Mouse (Mus musculus): Measurements from ENCODE around the gene Kcnip3.
A peak's percentile ranks its signal among the peaks of the same experiment; 100 is the strongest.

Kcnip3 gene

DNA sequence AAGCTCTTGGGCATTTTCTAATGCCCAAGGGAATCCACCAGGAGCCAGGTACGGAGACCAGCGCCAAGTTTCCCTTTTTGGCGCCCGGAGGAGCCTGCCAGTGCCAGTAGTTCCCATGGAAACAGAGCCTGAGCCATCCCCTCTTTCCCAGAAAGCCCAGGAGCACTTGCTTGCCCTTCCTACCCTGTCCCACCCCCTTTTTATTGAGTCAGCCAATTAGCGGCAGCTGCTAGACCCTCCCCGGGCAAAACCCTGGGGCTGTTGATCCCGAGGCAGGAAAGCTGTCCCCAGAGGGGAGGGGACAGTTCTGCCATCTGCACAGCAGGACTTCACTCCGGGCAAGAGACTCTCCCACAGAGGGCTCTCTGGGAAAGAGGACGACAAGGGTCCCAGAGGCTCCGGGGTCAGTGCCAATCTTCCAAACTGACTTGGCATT lies at the start of gene Kcnip3:
Gene Kcnip3 (minus strand): TSS at position 89 of the 436 bp plus-strand sequence.
- DNase-seq (ENCODE audit: low read depth, low spot score) = peak; percentile 73

GRCm38 (mm10) chr2:127559070-127559966 lies 37.4 kb upstream of the Kcnip3 start:
- DNase-seq (ENCODE audit: low read depth, low spot score) = peak; percentile 89

DNA sequence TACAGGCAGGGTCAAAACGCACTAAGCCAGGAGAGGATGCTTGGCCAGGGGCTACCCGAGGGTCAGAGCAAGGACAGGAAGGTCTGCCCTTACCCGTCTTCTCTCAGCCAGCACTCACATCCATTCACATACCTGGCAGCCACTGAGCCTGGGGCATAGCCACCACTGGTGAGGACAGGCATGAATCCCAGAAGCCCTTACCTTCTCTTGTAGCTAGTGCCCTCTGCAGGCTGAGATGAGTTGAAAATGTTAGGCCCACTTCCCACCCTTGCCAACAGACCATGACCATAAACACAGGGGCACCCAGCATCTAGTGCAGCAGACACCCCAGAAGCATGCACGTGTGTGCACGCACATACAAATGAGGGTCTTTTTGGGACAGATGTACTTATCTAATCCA lies 29.2 kb upstream of the Kcnip3 start:
- no peak for DNase-seq (ENCODE audit: low read depth, low spot score)

DNA sequence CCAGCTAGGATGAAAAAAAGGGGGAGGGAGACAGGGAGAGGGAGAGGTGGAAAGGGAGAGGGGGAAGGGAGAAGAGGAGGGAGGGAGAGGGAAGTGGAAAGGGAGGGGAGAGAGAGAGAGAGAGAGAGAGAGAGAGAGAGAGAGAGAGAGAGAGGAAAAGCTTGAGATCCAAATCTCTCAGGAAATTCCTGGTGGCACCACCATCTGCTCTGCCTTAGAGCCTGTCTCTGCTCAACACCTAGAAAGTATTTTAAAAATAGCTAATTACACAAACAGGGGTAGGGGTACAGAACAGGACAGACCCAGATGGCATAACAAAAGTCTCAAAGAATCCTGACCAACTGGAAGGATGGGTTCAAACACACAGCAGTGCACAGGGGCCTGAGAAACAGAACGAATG lies 28.6 kb upstream of the Kcnip3 start:
- no peak for DNase-seq (ENCODE audit: low read depth, low spot score)

- DNase-seq (ENCODE audit: low read depth, low spot score) = no peak
Measured at GRCm38 (mm10) chr2:127549711-127550110, 27.8 kb upstream of the Kcnip3 start.

GRCm38 (mm10) chr2:127548342-127549074 lies 26.6 kb upstream of the Kcnip3 start:
- DNase-seq (ENCODE audit: low read depth, low spot score) = no peak

- DNase-seq (ENCODE audit: low read depth, low spot score) = no peak
Measured at GRCm38 (mm10) chr2:127541697-127542096, 19.8 kb upstream of the Kcnip3 start.

- peak; percentile 27 for DNase-seq (ENCODE audit: low read depth, low spot score)
Measured at GRCm38 (mm10) chr2:127541185-127541584, 19.3 kb upstream of the Kcnip3 start, which contains the start of gene Prom2. TSS of gene Prom2 (minus strand) at chr2:127541467.

DNA sequence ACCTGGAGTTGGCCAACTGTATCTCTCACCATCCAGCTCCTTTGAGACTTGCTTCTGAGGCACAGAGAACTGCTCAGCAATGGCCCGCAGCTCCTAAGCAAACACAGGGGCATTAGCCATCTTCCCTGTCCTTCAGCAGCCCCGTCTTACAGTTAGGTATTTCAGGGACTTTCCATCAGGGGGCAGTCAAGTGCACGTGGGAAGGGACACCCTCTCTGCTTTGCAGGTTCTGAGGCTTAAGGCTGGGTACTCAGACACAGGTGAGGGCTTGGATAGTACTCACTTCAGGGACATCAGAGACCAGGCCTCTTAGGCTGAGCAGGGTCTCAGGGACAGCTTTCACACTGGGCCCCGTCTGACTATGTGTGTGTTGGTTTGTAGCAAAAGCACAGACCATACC lies 17.6 kb upstream of the Kcnip3 start:
- peak; percentile 57 for DNase-seq (ENCODE audit: low read depth, low spot score)

GRCm38 (mm10) chr2:127537548-127537947 lies 15.7 kb upstream of the Kcnip3 start:
- no peak for DNase-seq (ENCODE audit: low read depth, low spot score)

GRCm38 (mm10) chr2:127535363-127535762 lies 13.5 kb upstream of the Kcnip3 start:
- no peak for DNase-seq (ENCODE audit: low read depth, low spot score)

- peak; percentile 74 for DNase-seq (ENCODE audit: low read depth, low spot score)
Measured at GRCm38 (mm10) chr2:127532379-127532778, 10.5 kb upstream of the Kcnip3 start.

DNA sequence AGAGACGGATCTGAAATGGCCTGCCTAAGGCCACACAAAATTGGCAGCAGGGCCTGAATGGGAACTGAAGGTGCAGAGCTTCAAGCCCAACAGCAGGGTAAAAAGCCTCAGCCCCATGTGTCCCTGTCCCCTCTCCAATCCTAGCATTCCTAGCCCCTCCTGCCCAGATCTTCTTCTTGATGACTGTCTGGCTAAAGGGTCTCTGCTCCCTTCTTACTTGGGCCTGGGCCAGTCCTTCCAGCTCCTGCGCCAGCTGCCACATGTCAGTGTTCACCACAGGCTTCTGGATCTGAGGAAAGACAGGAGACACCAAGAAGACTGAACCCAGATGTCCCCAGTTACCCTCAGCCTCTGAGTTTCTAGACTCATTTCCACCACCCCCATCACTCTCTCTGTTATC lies 9.7 kb upstream of the Kcnip3 start:
- no peak for DNase-seq (ENCODE audit: low read depth, low spot score)

DNA sequence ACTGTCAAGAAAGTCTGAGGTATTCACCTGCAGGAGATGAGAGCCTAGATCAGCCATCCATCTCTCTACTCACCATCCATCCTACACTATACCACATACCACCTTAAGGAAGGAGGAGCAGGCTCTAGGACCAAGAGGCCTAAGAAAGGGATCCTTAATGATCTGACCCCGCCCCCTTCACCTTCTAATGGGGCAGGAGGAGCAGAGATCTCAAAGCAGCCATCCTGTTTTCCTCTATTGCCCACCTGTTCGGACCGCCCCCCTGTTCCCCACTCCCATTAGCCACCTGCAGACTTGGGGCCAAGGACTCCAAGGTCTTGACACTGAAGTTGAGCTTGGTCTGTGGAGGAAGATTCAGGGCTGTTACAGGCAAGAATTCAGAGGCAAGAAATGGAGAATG lies 8.5 kb upstream of the Kcnip3 start:
- peak; percentile 46 for DNase-seq (ENCODE audit: low read depth, low spot score)

DNA sequence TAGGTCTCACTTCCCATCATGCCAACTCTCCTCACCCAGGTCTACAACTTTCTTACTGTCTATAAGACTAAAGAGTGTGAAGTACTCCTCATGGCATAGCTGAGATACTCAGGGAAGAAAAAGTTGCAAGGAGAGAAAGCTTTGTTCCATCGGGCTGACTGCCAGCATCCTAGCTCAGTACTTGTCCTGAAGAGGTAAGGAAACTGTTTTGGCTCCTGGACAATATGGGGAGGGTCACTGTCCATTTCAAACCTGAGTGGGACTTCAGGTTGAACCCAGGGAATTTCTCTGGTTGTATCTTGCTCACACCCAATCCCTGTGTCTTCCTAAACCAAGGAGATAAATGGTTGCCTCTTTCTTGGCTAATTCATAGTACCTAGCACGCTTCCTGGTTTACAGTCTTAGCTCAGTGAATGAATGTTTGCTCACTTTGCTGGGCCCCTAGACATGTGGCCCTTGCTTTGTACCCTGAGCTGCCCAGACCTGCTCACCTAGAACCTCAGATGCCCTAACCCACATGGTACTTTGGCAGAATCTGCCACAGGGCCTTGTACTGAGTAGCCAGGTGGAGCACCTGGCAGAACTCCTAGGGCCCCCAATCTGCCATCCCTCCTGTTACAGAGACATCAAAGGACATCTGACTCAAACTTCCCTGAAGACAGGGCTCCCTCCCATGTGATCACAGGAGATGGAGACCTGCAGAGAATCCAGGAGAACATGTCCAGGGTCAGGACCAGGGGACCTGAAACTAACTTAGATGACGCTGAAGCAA lies 3.3 kb upstream of the Kcnip3 start:
- DNase-seq (ENCODE audit: low read depth, low spot score) = no peak

- DNase-seq (ENCODE audit: low read depth, low spot score) = no peak
Measured at GRCm38 (mm10) chr2:127523950-127524729, 2.2 kb upstream of the Kcnip3 start.

DNA sequence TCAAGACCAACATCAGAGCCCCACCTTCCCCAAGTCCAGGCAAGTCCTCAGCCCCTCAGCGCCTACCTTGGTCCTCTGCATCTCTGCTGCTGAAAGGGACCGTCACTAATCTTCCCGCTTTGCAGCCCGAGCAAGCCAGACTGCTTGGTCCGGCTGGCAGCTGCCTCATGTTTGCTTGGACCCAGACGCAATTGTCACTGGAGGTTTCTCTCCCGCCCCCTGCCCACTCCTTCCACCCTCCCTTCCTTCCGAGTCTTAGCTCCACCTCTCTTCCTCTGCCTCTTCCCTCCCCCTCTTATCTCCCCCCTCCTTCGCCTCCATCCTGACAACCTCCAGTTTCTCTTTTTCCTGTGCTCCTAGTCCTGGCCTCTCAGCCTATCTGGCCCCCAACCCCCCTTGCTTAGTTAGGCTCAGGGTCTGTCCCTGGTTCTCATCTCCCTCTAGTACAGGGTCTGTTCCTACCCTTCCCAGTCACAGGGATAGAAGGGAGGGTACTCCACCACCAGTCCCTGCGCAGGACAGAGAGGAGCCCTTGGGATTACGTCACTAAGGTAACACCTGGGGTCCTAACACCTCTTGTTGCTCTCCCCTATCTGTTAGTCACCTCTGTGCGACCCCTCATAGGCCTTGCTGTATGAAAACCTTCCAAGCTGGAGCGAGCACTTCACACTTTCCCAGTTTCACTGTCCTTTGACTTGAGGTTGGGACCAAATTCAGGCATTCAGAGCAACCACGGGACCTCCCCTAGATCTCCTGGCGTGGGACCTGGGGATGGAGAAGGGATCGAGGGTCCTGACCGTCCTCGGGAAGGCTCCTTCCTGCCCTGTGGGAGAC lies 505 bp downstream of the Kcnip3 start:
- peak; percentile 28 for DNase-seq (ENCODE audit: low read depth, low spot score)

DNA sequence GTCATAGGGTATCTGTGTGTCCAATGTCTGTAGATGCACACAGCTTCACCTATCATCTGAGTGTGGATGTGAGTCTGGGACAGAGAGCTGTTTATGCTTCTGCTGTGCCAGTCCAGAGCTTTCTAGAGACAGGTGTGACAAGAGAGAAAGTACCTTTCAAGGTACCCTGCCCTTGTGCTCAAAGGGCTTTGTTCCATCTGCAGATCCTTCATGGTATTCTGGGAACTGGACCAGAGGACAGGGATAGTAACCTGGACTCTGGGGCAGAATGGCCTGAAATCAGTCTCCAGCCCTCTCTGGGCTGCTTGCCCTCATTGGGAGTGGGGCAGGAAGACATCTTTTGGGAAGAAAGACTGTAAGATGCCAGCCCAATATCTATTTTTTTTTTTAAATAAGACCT lies 1.8 kb downstream of the Kcnip3 start:
- DNase-seq (ENCODE audit: low read depth, low spot score) = no peak

DNA sequence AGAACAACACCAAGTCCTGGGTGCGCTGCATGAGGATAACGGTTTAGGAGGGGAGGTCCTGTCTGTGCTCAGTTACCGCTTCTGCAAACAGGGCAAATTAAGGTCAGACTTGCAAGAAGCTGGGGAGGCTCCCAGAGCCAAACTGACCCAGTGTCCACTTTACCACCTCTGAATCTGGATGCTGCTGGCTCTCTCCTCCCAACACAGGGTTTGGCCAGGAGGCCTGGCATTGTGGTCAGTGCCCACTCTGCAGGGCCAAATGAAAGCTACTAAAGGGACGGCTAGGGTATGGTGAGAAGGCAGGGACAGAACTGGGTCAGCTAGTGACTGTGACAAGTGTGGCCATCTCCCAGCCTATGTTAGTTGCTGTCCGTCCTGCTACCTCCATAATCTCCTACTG lies 2.6 kb downstream of the Kcnip3 start:
- DNase-seq (ENCODE audit: low read depth, low spot score) = no peak

GRCm38 (mm10) chr2:127518831-127519230 lies 3.1 kb downstream of the Kcnip3 start:
- DNase-seq (ENCODE audit: low read depth, low spot score) = no peak

All from ZHBTc4 (cell line).